Mouse (Mus musculus) stomach, embryonic 15.5 days (tissue): ENCODE data around the gene Fxr2. TPM values are rescaled to one million over a fixed set of nuclear protein-coding genes. Genes with fewer than 3 reads are reported as not detected.

ENCODE experiments used
- microRNA counts: library from miRNA; unstranded; fragments of <30 nt; microRNA quantifications from one replicate; lab custom pipeline; 2016
- microRNA-seq: library from miRNA; unstranded; fragments of <30 nt; microRNA quantifications from one replicate; pipeline ENCODE4, GENCODE M21; 2016
- polyA plus RNA-seq: library from polyadenylated mRNA; unstranded; fragments of >200 nt; fragmentation: Nextera tagmentation; extraction: Ambion mirVana; gene quantifications from 2 replicates; pipeline ENCODE4 v1.2.1, GENCODE M21; 2015

Gene Fxr2
- polyA plus RNA-seq, 1 experiment from 2014 or later, result 21.0 TPM

MicroRNAs encoded within 50 kb of the gene (microRNA counts, 519-probe panel; counts per million panel counts)
- microRNA mmu-miR-1934 (lab: Ali Mortazavi, UCI) (not detected), microRNA mmu-miR-467f (lab: Ali Mortazavi, UCI) (2,974 counts per million, percentile 75 among the panel's probes with 10 or more counts)

Small RNA genes lying within 50 kb of the gene (microRNA-seq; reads per million reads assigned to microRNA genes)
- gene Mir1934, result 3.1 reads per million, percentile 12 among the genes with 10 or more reads in this experiment
- not detected for gene Mir467f

Other genes starting within 250 kb of the Fxr2 start
- gene Naa38, start 237.5 kb upstream of the Fxr2 start, polyA plus RNA-seq, result 154 and 179 TPM in 2 replicates
- 24.9 and 25.3 TPM in 2 replicates for gene Cyb5d1, start 237.4 kb upstream of the Fxr2 start, polyA plus RNA-seq
- gene Tmem88, start 234.8 kb upstream of the Fxr2 start, polyA plus RNA-seq, result 26.7 and 29.4 TPM in 2 replicates
- gene Kdm6b, start 219.3 kb upstream of the Fxr2 start, polyA plus RNA-seq, result 25.4 and 26.5 TPM in 2 replicates
- gene Dnah2, start 83.9 kb upstream of the Fxr2 start, polyA plus RNA-seq, result 0.81 and 1.1 TPM in 2 replicates
- 10.4 and 12.6 TPM in 2 replicates for gene Efnb3, start 72.8 kb upstream of the Fxr2 start, polyA plus RNA-seq
- 21.6 and 24.5 TPM in 2 replicates for gene Wrap53, start 52.7 kb upstream of the Fxr2 start, polyA plus RNA-seq
- 122 and 130 TPM in 2 replicates for gene Trp53, start 52.6 kb upstream of the Fxr2 start, polyA plus RNA-seq
- 7.5 and 7.7 TPM in 2 replicates for gene Atp1b2, start 27.0 kb upstream of the Fxr2 start, polyA plus RNA-seq
- gene Shbg, start 15.1 kb upstream of the Fxr2 start, polyA plus RNA-seq, result 0.99 and 2.1 TPM in 2 replicates
- 14.4 and 17.8 TPM in 2 replicates for gene Sat2, start 11.0 kb upstream of the Fxr2 start, polyA plus RNA-seq
- 3.7 and 6.0 TPM in 2 replicates for gene Sox15, start 22.3 kb downstream of the Fxr2 start, polyA plus RNA-seq
- gene Mpdu1, start 29.7 kb downstream of the Fxr2 start, polyA plus RNA-seq, result 58.7 and 66.1 TPM in 2 replicates
- 15.5 and 16.3 TPM in 2 replicates for gene Cd68, start 33.2 kb downstream of the Fxr2 start, polyA plus RNA-seq
- gene Eif4a1, start 39.4 kb downstream of the Fxr2 start, polyA plus RNA-seq, result 442 and 514 TPM in 2 replicates
- 69.1 and 74.5 TPM in 2 replicates for gene Senp3, start 49.1 kb downstream of the Fxr2 start, polyA plus RNA-seq
- gene Tnfsf13, start 52.8 kb downstream of the Fxr2 start, polyA plus RNA-seq, result 0.31 and 0.61 TPM in 2 replicates
- gene Tnfsf12, start 62.9 kb downstream of the Fxr2 start, polyA plus RNA-seq, result 8.0 and 8.9 TPM in 2 replicates
- gene Tnfsfm13, start 63.1 kb downstream of the Fxr2 start, polyA plus RNA-seq, result 3.3 and 3.5 TPM in 2 replicates
- gene Polr2a, start 125.6 kb downstream of the Fxr2 start, polyA plus RNA-seq, result 21.0 and 25.8 TPM in 2 replicates
- gene Slc35g3, start 129.0 kb downstream of the Fxr2 start, polyA plus RNA-seq, result 0.12 TPM in 1 of 2 replicates, not detected in the other
- 2.7 and 3.0 TPM in 2 replicates for gene Zbtb4, start 132.9 kb downstream of the Fxr2 start, polyA plus RNA-seq
- gene Chrnb1, start 163.0 kb downstream of the Fxr2 start, polyA plus RNA-seq, result 5.1 and 6.0 TPM in 2 replicates
- gene Fgf11, start 168.9 kb downstream of the Fxr2 start, polyA plus RNA-seq, result 2.2 and 2.4 TPM in 2 replicates
- gene Tmem102, start 172.6 kb downstream of the Fxr2 start, polyA plus RNA-seq, result 19.9 and 20.4 TPM in 2 replicates
- gene Gm39566, start 182.3 kb downstream of the Fxr2 start, polyA plus RNA-seq, result not detected in 2 replicates
- gene Spem2, start 185.5 kb downstream of the Fxr2 start, polyA plus RNA-seq, result not detected in 2 replicates
- gene Spem1, start 189.2 kb downstream of the Fxr2 start, polyA plus RNA-seq, result not detected in 2 replicates
- 6.3 and 7.4 TPM in 2 replicates for gene Nlgn2, start 204.8 kb downstream of the Fxr2 start, polyA plus RNA-seq
- gene Tmem256, start 205.5 kb downstream of the Fxr2 start, polyA plus RNA-seq, result 400 and 416 TPM in 2 replicates
- 80.8 and 81.3 TPM in 2 replicates for gene Plscr3, start 213.4 kb downstream of the Fxr2 start, polyA plus RNA-seq
- gene Tnk1, start 225.7 kb downstream of the Fxr2 start, polyA plus RNA-seq, result 12.9 and 15.4 TPM in 2 replicates
- gene Tmem95, start 245.0 kb downstream of the Fxr2 start, polyA plus RNA-seq, result not detected in 2 replicates
- gene Kctd11, start 248.4 kb downstream of the Fxr2 start, polyA plus RNA-seq, result 7.8 and 9.2 TPM in 2 replicates